Mouse (Mus musculus) heart, adult 2 months (tissue): Measurements from ENCODE around the gene Larp1. TPM values are rescaled to one million over a fixed set of nuclear protein-coding genes. Genes with fewer than 3 reads are reported as not detected.

ENCODE experiments used
- DNase-seq, 2 experiments: peaks; one replicate each; pipeline ENCODE4 v3.0.0; 2021
- H3K27ac ChIP-seq: fragments of 200-600 bp; 2 replicates; pipeline ENCODE4 v1.8.1; 2022
- H3K27me3 ChIP-seq: fragments of 200-500 bp; 2 replicates; pipeline ENCODE4 v1.6.1; 2012; ENCODE audit warnings: mild to moderate bottlenecking, low read length, inconsistent platforms, mixed read lengths; ENCODE audit not compliant: control insufficient read depth, insufficient read depth
- H3K36me3 ChIP-seq: fragments of 200-500 bp; 2 replicates; pipeline ENCODE4 v1.6.1; 2012; ENCODE audit warnings: low read length, inconsistent platforms; ENCODE audit not compliant: control insufficient read depth, insufficient read depth
- H3K4me1 ChIP-seq: fragments of 200-500 bp; 2 replicates; pipeline ENCODE4 v1.6.1; 2011; ENCODE audit warnings: low read length; ENCODE audit not compliant: control insufficient read depth, insufficient read depth
- H3K4me3 ChIP-seq: fragments of 200-600 bp; 2 replicates; pipeline ENCODE4 v1.8.1; 2022
- H3K79me2 ChIP-seq: fragments of 200-500 bp; replicated peaks from 2 replicates; pipeline ENCODE4 v1.6.1; 2012; ENCODE audit warnings: mild to moderate bottlenecking, inconsistent platforms, low read length, moderate library complexity, mixed read lengths; ENCODE audit not compliant: control insufficient read depth, insufficient read depth
- H3K9ac ChIP-seq: fragments of 200-500 bp; 2 replicates; pipeline ENCODE4 v1.6.1; 2012; ENCODE audit warnings: low read depth, mild to moderate bottlenecking, control low read depth, inconsistent platforms, low read length, mixed read lengths
- CTCF ChIP-seq: fragments of 200-600 bp; IDR thresholded peaks from 2 replicates; pipeline ENCODE4 v1.8.1; 2022; ENCODE audit warnings: antibody characterized with exemption, mild to moderate bottlenecking, moderate library complexity
- EP300 ChIP-seq: fragments of 200-500 bp; IDR thresholded peaks from 2 replicates; pipeline ENCODE4 v1.6.1; 2011; ENCODE audit warnings: low read depth, low read length, control low read depth; ENCODE audit not compliant: insufficient read depth
- POLR2A ChIP-seq: fragments of 200-500 bp; IDR thresholded peaks from 2 replicates; pipeline ENCODE4 v1.6.1; 2011; ENCODE audit warnings: mild to moderate bottlenecking, low read depth, low read length, control low read depth; ENCODE audit not compliant: insufficient read depth
- WGBS: fragments of 180-500 bp; shearing (Covaris S2); methylation state at CpG from one replicate; pipeline ENCODE4 v1.1.7; 2018; 5-methylcytosine and 5-hydroxymethylcytosine counted together
- intact Hi-C: fragments of 180-260 bp; cut with DNase I; formaldehyde crosslinking; loops from one replicate; pipeline ENCODE4 v1.15.1; 2025
- polyA plus RNA-seq: library from polyadenylated mRNA; depleted of rRNA; stranded (reverse); fragments of >200 nt; gene quantifications from 2 replicates; pipeline ENCODE4 v1.2.3, GENCODE M21; 2012; rRNA removed
- total RNA-seq, 2 experiments: library from RNA; stranded (reverse); gene quantifications; 2 replicates each; pipeline ENCODE4 v1.2.3; 2021

Gene Larp1
- total and polyA plus RNA-seq, 3 experiments, result 26.5 to 63.4 (median 57.4) TPM

DNA sequence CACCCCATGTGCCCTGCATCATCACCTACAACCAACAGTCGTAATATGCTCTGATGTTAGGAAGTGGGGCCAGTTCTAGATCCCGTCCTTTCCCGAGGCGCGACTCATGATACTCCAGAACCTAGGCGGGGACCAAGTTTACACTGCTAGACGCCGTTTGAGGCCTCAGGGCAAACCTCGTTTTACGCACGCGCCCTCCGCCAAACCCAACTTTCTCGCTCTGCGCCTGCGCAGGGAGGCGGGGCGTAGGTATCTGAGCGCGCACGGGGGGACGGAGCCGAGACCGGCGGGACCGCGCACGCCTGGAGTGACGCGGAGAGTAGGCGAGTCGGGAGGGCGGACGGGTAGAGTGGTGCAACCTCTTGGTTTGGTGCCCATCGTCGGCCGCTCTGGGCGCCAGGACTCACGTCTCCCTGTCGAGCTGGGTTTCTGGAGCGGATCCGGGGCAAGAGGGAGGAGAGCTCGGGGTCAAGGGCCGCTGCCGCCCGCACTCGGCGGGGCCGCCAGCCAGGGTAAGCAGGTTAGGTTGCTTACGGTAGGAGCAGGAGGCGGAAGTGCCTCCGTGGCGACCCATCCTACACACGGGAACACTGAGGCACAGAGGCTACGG, 94.9 kb downstream of the Larp1 start, which contains the start of gene Cnot8:
Gene Cnot8 (plus strand): TSS at position 457 of the 610 bp plus-strand sequence.
- TF ChIP-seq CTCF (no peak), POLR2A (peak; percentile 90), EP300 (0 out of 2 replicates have a peak, but pooled peaks have one; percentile 32)
- H3K79me2 ChIP-seq, result peaks cover 1% of the 10 kb centered on the region; the same call in 1 of the 2 replicates
- H3K36me3 ChIP-seq, result no peaks in the 10 kb centered on the region
- H3K4me1 ChIP-seq, result peaks cover 8% of the 10 kb centered on the region
- H3K9ac ChIP-seq, result peak within 1 kb of the TSS; percentile 84
- intact Hi-C loops, result loop anchor here (2.0 to 10.0 kb wide), 4 partner anchors 97 to 302 kb away; partner anchors contain the start of genes Sap30l and Zfp692
- no peaks in the 10 kb centered on the region for H3K27me3 ChIP-seq
- peak within 1 kb of the TSS; percentile 89 for H3K27ac ChIP-seq
- WGBS, result under 1% methylated on average over 55 of the region's 55 CpGs
- peak; percentile 99 to 100 for DNase-seq
- peak within 1 kb of the TSS; percentile 80 for H3K4me3 ChIP-seq

DNA sequence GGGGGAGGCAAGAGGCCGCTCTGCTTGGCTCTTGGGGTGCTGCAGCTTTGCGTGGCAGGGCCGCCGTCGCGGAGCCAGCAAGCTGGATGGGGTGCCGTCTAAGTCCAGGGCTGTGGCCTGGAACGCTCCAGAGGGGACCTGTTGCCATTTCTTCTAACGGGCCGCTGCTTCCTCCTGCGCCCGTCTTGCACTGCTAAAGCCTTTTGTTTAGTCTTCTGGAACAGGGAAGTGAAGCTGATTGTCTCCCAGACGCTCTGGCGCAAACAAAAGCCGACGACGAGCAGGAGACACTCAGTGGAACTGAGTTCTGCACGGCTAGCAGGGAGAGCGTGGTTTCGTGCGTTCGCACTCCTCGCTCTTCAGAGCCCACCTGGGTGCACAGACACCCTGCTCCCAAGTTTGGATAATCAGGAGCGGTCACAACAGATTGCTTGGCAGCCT, 95.5 kb downstream of the Larp1 start:
- no peaks in the 10 kb centered on the region for H3K36me3 ChIP-seq
- TF ChIP-seq CTCF (no peak), EP300 (no peak), POLR2A (peak; percentile 38; the same call in 1 of the 2 replicates)
- H3K79me2 ChIP-seq, result peaks cover 1% of the 10 kb centered on the region; the same call in 1 of the 2 replicates
- peak overlapping the region; percentile 80 for H3K4me3 ChIP-seq
- DNase-seq, result no peak
- H3K9ac ChIP-seq, result peak overlapping the region; percentile 84
- H3K27ac ChIP-seq, result peak overlapping the region; percentile 89
- intact Hi-C loops, result loop anchor here (5.0 to 10.0 kb wide), 3 partner anchors 142 to 302 kb away; partner anchors contain the start of genes Sap30l and Zfp692
- no peaks in the 10 kb centered on the region for H3K27me3 ChIP-seq
- peaks cover 8% of the 10 kb centered on the region for H3K4me1 ChIP-seq
- under 1% methylated on average over 24 of the region's 24 CpGs for WGBS

DNA sequence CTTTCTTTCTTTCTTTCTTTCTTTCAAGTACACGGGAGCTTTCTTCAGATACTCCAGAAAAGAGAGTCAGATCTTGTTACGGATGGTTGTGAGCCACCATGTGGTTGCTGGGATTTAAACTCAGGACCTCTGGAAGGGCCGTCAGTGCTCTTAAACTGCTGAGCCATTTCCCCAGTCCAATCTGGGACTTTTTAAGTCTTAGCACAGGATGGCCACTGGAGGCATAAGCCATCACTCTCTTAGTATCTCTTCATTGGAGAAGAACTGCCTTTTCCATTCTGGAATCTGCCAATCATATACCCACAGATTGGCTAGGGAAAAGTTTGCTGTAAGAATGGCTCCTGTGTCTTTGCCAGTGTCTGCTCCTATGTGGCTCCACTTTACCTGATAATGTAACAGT, 98.1 kb downstream of the Larp1 start:
- H3K27me3 ChIP-seq, result no peaks in the 10 kb centered on the region
- H3K27ac ChIP-seq, result no peak overlapping the region
- TF ChIP-seq POLR2A, result no peak
- 0 out of 2 replicates have a peak, but pooled peaks have one; percentile 21 for TF ChIP-seq CTCF
- no peak for TF ChIP-seq EP300
- no peak overlapping the region for H3K9ac ChIP-seq
- no peaks in the 10 kb centered on the region for H3K36me3 ChIP-seq
- H3K79me2 ChIP-seq, result peaks cover 3% of the 10 kb centered on the region
- intact Hi-C loops, result loop anchor here (10.0 kb wide), 1 partner anchor 198 kb away; the partner anchor contains the start of gene Zfp692
- DNase-seq, result no peak
- H3K4me3 ChIP-seq, result no peak overlapping the region
- WGBS, result 59% methylated on average over 3 of the region's 3 CpGs
- H3K4me1 ChIP-seq, result peaks cover 8% of the 10 kb centered on the region

DNA sequence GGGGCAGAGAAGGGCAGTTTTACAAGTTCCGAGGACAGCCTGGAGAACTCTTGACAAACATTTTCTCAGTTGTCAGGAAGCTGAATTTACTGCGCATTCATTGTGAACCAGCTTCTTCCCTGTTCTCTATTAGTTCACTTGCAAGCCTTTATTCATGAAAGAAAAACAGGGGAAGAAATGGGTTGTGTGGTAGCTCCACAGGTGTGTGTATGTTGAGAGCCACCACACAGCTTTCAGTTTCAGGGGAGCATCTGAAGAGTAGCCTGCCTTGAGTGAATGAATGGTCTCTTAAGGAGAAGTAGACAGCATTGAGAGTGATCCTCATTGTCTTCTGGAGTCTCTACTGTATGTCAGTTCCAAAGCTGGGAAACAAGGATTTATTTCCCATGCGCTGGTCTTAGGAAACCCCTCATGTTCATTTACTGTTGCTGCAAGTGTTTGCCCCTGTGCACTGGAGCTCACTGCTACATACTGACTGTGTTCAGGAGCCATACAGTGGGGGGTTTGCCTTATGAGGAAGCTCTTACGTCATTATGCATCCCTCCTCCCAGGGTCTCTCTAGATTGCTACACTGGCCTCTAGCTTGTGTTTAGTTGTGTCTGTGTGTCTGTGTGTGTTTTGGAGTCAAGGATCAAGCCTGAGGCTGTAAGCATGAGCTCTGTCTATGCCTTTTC, 98.9 kb downstream of the Larp1 start:
- Histone ChIP-seq H3K36me3 (no peaks in the 10 kb centered on the region), H3K4me3 (no peak overlapping the region), H3K4me1 (peaks cover 8% of the 10 kb centered on the region), H3K9ac (no peak overlapping the region), H3K27ac (no peak overlapping the region), H3K79me2 (peaks cover 3% of the 10 kb centered on the region), H3K27me3 (no peaks in the 10 kb centered on the region)
- intact Hi-C loops, result loop anchor here (10.0 kb wide), 1 partner anchor 197 kb away; the partner anchor contains the start of gene Zfp692
- TF ChIP-seq EP300, result no peak
- no peak for TF ChIP-seq POLR2A
- no peak for TF ChIP-seq CTCF
- 83% methylated on average over 4 of the region's 4 CpGs for WGBS
- DNase-seq, result no peak

Other genes starting within 250 kb of the Larp1 start
- 10 to 100 TPM; 43.2 to 49.2 TPM for gene Sap30l, start 207.4 kb upstream of the Larp1 start, total RNA-seq
- gene Sap30l, start 207.4 kb upstream of the Larp1 start, polyA plus RNA-seq, result 18.8 and 21.2 TPM in 2 replicates
- not detected for gene Hand1, start 176.2 kb upstream of the Larp1 start, total RNA-seq
- gene Hand1, start 176.2 kb upstream of the Larp1 start, polyA plus RNA-seq, result not detected in 2 replicates
- gene Gm12248, start 84.1 kb downstream of the Larp1 start, total RNA-seq, result not detected
- gene Gm12248, start 84.1 kb downstream of the Larp1 start, polyA plus RNA-seq, result 0.44 TPM in 1 of 2 replicates, not detected in the other
- 10 to 100 TPM; 35.5 to 36.4 TPM for gene Cnot8, start 95.1 kb downstream of the Larp1 start, total RNA-seq
- 43.0 and 76.2 TPM in 2 replicates for gene Cnot8, start 95.1 kb downstream of the Larp1 start, polyA plus RNA-seq
- gene Gemin5, start 159.5 kb downstream of the Larp1 start, total RNA-seq, result 1 to 10 TPM; 9.1 to 9.3 TPM
- gene Gemin5, start 159.5 kb downstream of the Larp1 start, polyA plus RNA-seq, result 3.2 and 4.7 TPM in 2 replicates
- 10 to 100 TPM; 50.7 to 53.9 TPM for gene Mrpl22, start 162.6 kb downstream of the Larp1 start, total RNA-seq
- gene Mrpl22, start 162.6 kb downstream of the Larp1 start, polyA plus RNA-seq, result 48.4 and 48.6 TPM in 2 replicates
- 10 to 100 TPM in 1 of 2 experiments, 1 to 10 TPM in 1; 9.3 to 12.4 TPM for gene Igtp, start 190.5 kb downstream of the Larp1 start, total RNA-seq
- gene Igtp, start 190.5 kb downstream of the Larp1 start, polyA plus RNA-seq, result 14.1 and 16.4 TPM in 2 replicates
- 10 to 100 TPM; 10.6 to 16.4 TPM for gene Irgm2, start 190.6 kb downstream of the Larp1 start, total RNA-seq
- gene Irgm2, start 190.6 kb downstream of the Larp1 start, polyA plus RNA-seq, result 11.9 and 18.3 TPM in 2 replicates